Mouse (Mus musculus) ES-E14 (cell line): ENCODE measurements at regions not wholly inside any gene's neighbourhood (a gene's known extent, or its start where the extent isn't known, plus 50 kb on each side); places are given as distances from the start of the nearest gene placed in this dataset.

ENCODE experiments used
- DNase-seq: peaks from one replicate; pipeline ENCODE4 v3.0.0-alpha.2; 2013; ENCODE audit warnings: low read depth, low spot score
- H3K27ac ChIP-seq: 2 replicates; pipeline ENCODE4 v1.5.1; 2012; ENCODE audit warnings: low read depth, mild to moderate bottlenecking, low read length, moderate library complexity, mixed read lengths; ENCODE audit not compliant: poor library complexity, insufficient read depth, severe bottlenecking
- H3K36me3 ChIP-seq: 2 replicates; pipeline ENCODE4 v1.6.1; 2012; ENCODE audit warnings: mild to moderate bottlenecking, low read length, moderate library complexity, mixed read lengths; ENCODE audit not compliant: control insufficient read depth, poor library complexity, insufficient read depth, severe bottlenecking
- H3K4me1 ChIP-seq, 2 experiments: fragments of 150-350 bp in 1 of 2; sonication (generic) in 1 of 2; 2 replicates each; pipeline ENCODE4 v1.6.1; 2012; ENCODE audit warnings: low read length in 2 of 2, mild to moderate bottlenecking in 1 of 2, mixed read lengths in 1 of 2; ENCODE audit not compliant: control insufficient read depth in 2 of 2, insufficient read depth in 2 of 2, poor library complexity in 1 of 2
- H3K4me3 ChIP-seq, 2 experiments: fragments of 150-350 bp in 1 of 2; sonication (generic) in 1 of 2; 2 replicates each; pipeline ENCODE4 v1.5.1; 2012; ENCODE audit warnings: low read length in 2 of 2, low read depth in 1 of 2, mild to moderate bottlenecking in 1 of 2, mixed read lengths in 1 of 2; ENCODE audit not compliant: insufficient read depth in 1 of 2, poor library complexity in 1 of 2, severe bottlenecking in 1 of 2
- H3K9ac ChIP-seq: 2 replicates; pipeline ENCODE4 v1.6.1; 2012; ENCODE audit warnings: low read depth, mild to moderate bottlenecking, low read length, mixed read lengths; ENCODE audit not compliant: poor library complexity, insufficient read depth, severe bottlenecking
- H3K9me3 ChIP-seq: fragments of 150-350 bp; sonication (generic); 2 replicates; pipeline ENCODE4 v1.6.1; 2012; ENCODE audit warnings: low read depth, mild to moderate bottlenecking, low read length; ENCODE audit not compliant: control insufficient read depth, insufficient read depth
- CHD2 ChIP-seq: IDR thresholded peaks from 2 replicates; pipeline ENCODE4 v1.6.1; 2014; ENCODE audit warnings: mild to moderate bottlenecking, low read depth, low read length, inconsistent platforms
- HCFC1 ChIP-seq: IDR thresholded peaks from 2 replicates; pipeline ENCODE4 v1.6.1; 2012; ENCODE audit warnings: low read length, inconsistent platforms, borderline replicate concordance; ENCODE audit not compliant: insufficient read depth
- MAFK ChIP-seq: IDR thresholded peaks from 2 replicates; pipeline ENCODE4 v1.6.1; 2014; ENCODE audit warnings: mild to moderate bottlenecking, low read depth, low read length, inconsistent platforms; ENCODE audit not compliant: insufficient read depth
- ZC3H11A ChIP-seq: IDR thresholded peaks from 2 replicates; pipeline ENCODE4 v1.6.1; 2012; ENCODE audit warnings: low read depth, mild to moderate bottlenecking, inconsistent platforms, low read length, borderline replicate concordance
- ZNF384 ChIP-seq: IDR thresholded peaks from 2 replicates; pipeline ENCODE4 v1.6.1; 2012; ENCODE audit warnings: low read depth, low read length, inconsistent platforms
- in situ Hi-C, 2 experiments: fragments of 600-800 bp; cut with MboI; formaldehyde crosslinking; loops; one replicate each; pipeline ENCODE4 v1.15.1; 2025; ENCODE audit warnings: low sequenced_read_pairs in 2 of 2, inconsistent platforms in 1 of 2; ENCODE audit not compliant: unreplicated experiment in 2 of 2

GRCm38 (mm10) chr6:139160352-139160751, 341.4 kb downstream of the Rergl start:
- TF ChIP-seq ZC3H11A (no peak), ZNF384 (no peak), HCFC1 (no peak), MAFK (no peak), CHD2 (no peak)
- no peaks in the 10 kb centered on the region for H3K36me3 ChIP-seq
- in situ Hi-C loops: no loop called here

GRCm38 (mm10) chr6:139159741-139160140, 342.0 kb downstream of the Rergl start:
- in situ Hi-C loops: no loop called here
- H3K9ac ChIP-seq: no peak overlapping the region
- TF ChIP-seq CHD2 (no peak), ZC3H11A (no peak)

More at GRCm38 (mm10) chr6:139160352-139160751, 341.4 kb downstream of the Rergl start:
- DNase-seq: no peak
- no peaks in the 10 kb centered on the region for H3K4me1 ChIP-seq
- no peak overlapping the region for H3K9ac ChIP-seq
- no peak overlapping the region for H3K4me3 ChIP-seq
- H3K9me3 ChIP-seq: no peaks in the 10 kb centered on the region
- H3K27ac ChIP-seq: no peak overlapping the region

GRCm38 (mm10) chr6:139154802-139155201, 347.0 kb downstream of the Rergl start:
- in situ Hi-C loops: no loop called here
- DNase-seq: no peak
- no peaks in the 10 kb centered on the region for H3K4me1 ChIP-seq
- H3K36me3 ChIP-seq: no peaks in the 10 kb centered on the region
- H3K27ac ChIP-seq: no peak overlapping the region
- no peaks in the 10 kb centered on the region for H3K9me3 ChIP-seq
- TF ChIP-seq CHD2 (no peak), HCFC1 (no peak), ZNF384 (no peak), ZC3H11A (no peak), MAFK (no peak)
- no peak overlapping the region for H3K4me3 ChIP-seq
- H3K9ac ChIP-seq: no peak overlapping the region

More at GRCm38 (mm10) chr6:139159741-139160140, 342.0 kb downstream of the Rergl start:
- Histone ChIP-seq H3K4me3 (no peak overlapping the region), H3K36me3 (no peaks in the 10 kb centered on the region), H3K27ac (no peak overlapping the region), H3K9me3 (no peaks in the 10 kb centered on the region), H3K4me1 (no peaks in the 10 kb centered on the region)
- no peak for DNase-seq

GRCm38 (mm10) chr6:139135693-139136092, 366.1 kb downstream of the Rergl start:
- no peak for TF ChIP-seq MAFK
- TF ChIP-seq CHD2: no peak
- no peak for TF ChIP-seq ZNF384
- no peak for TF ChIP-seq ZC3H11A
- no peak for TF ChIP-seq HCFC1
- Histone ChIP-seq H3K9ac (no peak overlapping the region), H3K27ac (no peak overlapping the region), H3K4me3 (no peak overlapping the region), H3K9me3 (no peaks in the 10 kb centered on the region), H3K4me1 (no peaks in the 10 kb centered on the region), H3K36me3 (no peaks in the 10 kb centered on the region)
- in situ Hi-C loops: no loop called here
- DNase-seq: no peak

GRCm38 (mm10) chr6:139132083-139132679, 369.6 kb downstream of the Rergl start:
- Histone ChIP-seq H3K27ac (no peak overlapping the region), H3K4me3 (no peak overlapping the region), H3K4me1 (peaks cover 0 to 2% of the 10 kb centered on the region in 2 experiments; a peak in 1 of 4 replicates), H3K36me3 (no peaks in the 10 kb centered on the region), H3K9ac (no peak overlapping the region), H3K9me3 (no peaks in the 10 kb centered on the region)
- TF ChIP-seq HCFC1: no peak
- TF ChIP-seq CHD2: no peak
- TF ChIP-seq MAFK: no peak
- TF ChIP-seq ZC3H11A: no peak
- no peak for TF ChIP-seq ZNF384
- no peak for DNase-seq
- in situ Hi-C loops: no loop called here
